Mouse (Mus musculus) lung, adult 2 months (tissue): ENCODE results near the gene Msmo1. TPM values are rescaled to one million over a fixed set of nuclear protein-coding genes. Genes with fewer than 3 reads are reported as not detected.
A peak's percentile ranks its signal among the peaks of the same experiment; 100 is the strongest.

Experiments used
- DNase-seq: peaks from one replicate; pipeline ENCODE4 v3.0.0; 2022
- H3K4me1 ChIP-seq: fragments of 200-500 bp; 2 replicates; pipeline ENCODE4 v1.6.1; 2011; ENCODE audit warnings: low read length; ENCODE audit not compliant: control insufficient read depth, insufficient read depth
- H3K4me3 ChIP-seq: fragments of 200-500 bp; replicated peaks from 2 replicates; pipeline ENCODE3; 2011; ENCODE audit warnings: low read depth, mild to moderate bottlenecking, control low read depth, low read length; ENCODE audit errors: extremely low read depth
- CTCF ChIP-seq: fragments of 200-500 bp; IDR thresholded peaks from 2 replicates; pipeline ENCODE4 v1.5.1; 2011; ENCODE audit warnings: mild to moderate bottlenecking, low read length, control low read depth; ENCODE audit not compliant: insufficient read depth
- POLR2A ChIP-seq: fragments of 200-500 bp; IDR thresholded peaks from 2 replicates; pipeline ENCODE4 v1.6.1; 2011; ENCODE audit warnings: low read depth, mild to moderate bottlenecking, control low read depth, low read length, borderline replicate concordance; ENCODE audit errors: extremely low read depth
- WGBS: fragments of 180-500 bp; shearing (Covaris S2); methylation state at CpG from one replicate; pipeline ENCODE4 v1.1.7; 2018; 5-methylcytosine and 5-hydroxymethylcytosine counted together
- polyA plus RNA-seq: library from polyadenylated mRNA; depleted of rRNA; stranded (reverse); fragments of >200 nt; gene quantifications from 2 replicates; pipeline ENCODE4 v1.2.3, GENCODE M21; 2012

Gene Msmo1
- polyA plus RNA-seq, 1 experiment: 32.2 TPM

GRCm38 (mm10) chr8:64761430-64761829, 27.8 kb upstream of the Msmo1 start:
- Histone ChIP-seq H3K4me3 (no peak overlapping the region), H3K4me1 (peaks cover 3% of the 10 kb centered on the region; the same call in 1 of the 2 replicates)
- TF ChIP-seq CTCF: peak; percentile 74; the same call in 1 of the 2 replicates
- TF ChIP-seq POLR2A: no peak
- no peak for DNase-seq
- 54% methylated on average over 8 of the region's 8 CpGs for WGBS

GRCm38 (mm10) chr8:64757956-64758355, 24.4 kb upstream of the Msmo1 start:
- 94% methylated on average over 15 of the region's 15 CpGs for WGBS
- no peak overlapping the region for H3K4me3 ChIP-seq
- TF ChIP-seq POLR2A: no peak
- TF ChIP-seq CTCF: no peak
- no peak for DNase-seq
- H3K4me1 ChIP-seq: no peaks in the 10 kb centered on the region

GRCm38 (mm10) chr8:64746215-64747058, 12.8 kb upstream of the Msmo1 start:
- DNase-seq: no peak
- TF ChIP-seq CTCF (no peak), POLR2A (no peak)
- H3K4me1 ChIP-seq: no peaks in the 10 kb centered on the region
- no peak overlapping the region for H3K4me3 ChIP-seq
- WGBS: 61% methylated on average over 10 of the region's 10 CpGs

GRCm38 (mm10) chr8:64740547-64741211, 7.1 kb upstream of the Msmo1 start:
- H3K4me1 ChIP-seq: no peaks in the 10 kb centered on the region
- DNase-seq: no peak
- WGBS: 91% methylated on average over 13 of the region's 13 CpGs
- TF ChIP-seq CTCF: no peak
- H3K4me3 ChIP-seq: no peak overlapping the region

GRCm38 (mm10) chr8:64738916-64739315, 5.3 kb upstream of the Msmo1 start:
- no peak for DNase-seq
- Histone ChIP-seq H3K4me1 (no peaks in the 10 kb centered on the region), H3K4me3 (no peak overlapping the region)
- TF ChIP-seq CTCF (no peak), POLR2A (no peak)
- WGBS: 47% methylated on average over 1 of the region's 1 CpGs

- 70% methylated on average over 3 of the region's 3 CpGs for WGBS
- no peak for TF ChIP-seq CTCF
- no peak for TF ChIP-seq POLR2A
- peaks cover 3% of the 10 kb centered on the region; the same call in 1 of the 2 replicates for H3K4me1 ChIP-seq
- no peak for DNase-seq
- H3K4me3 ChIP-seq: no peak overlapping the region
These were observed 3.3 kb upstream of the Msmo1 start for GRCm38 (mm10) chr8:64736767-64737323.

GRCm38 (mm10) chr8:64735161-64735560, 1.6 kb upstream of the Msmo1 start:
- DNase-seq: no peak
- no peak for TF ChIP-seq CTCF
- TF ChIP-seq POLR2A: no peak
- 86% methylated on average over 8 of the region's 8 CpGs for WGBS
- H3K4me1 ChIP-seq: peaks cover 3% of the 10 kb centered on the region; the same call in 1 of the 2 replicates
- no peak overlapping the region for H3K4me3 ChIP-seq

- DNase-seq: no peak
- Histone ChIP-seq H3K4me3 (peak overlapping the region; percentile 82), H3K4me1 (peaks cover 3% of the 10 kb centered on the region; the same call in 1 of the 2 replicates)
- 7% methylated on average over 9 of the region's 9 CpGs for WGBS
- TF ChIP-seq CTCF (no peak), POLR2A (no peak)
These were observed 996 bp downstream of the Msmo1 start for GRCm38 (mm10) chr8:64732596-64732995.

- no peak for TF ChIP-seq CTCF
- no peak for TF ChIP-seq POLR2A
- Histone ChIP-seq H3K4me3 (no peak overlapping the region), H3K4me1 (peaks cover 5% of the 10 kb centered on the region; the same call in 1 of the 2 replicates)
- DNase-seq: no peak
- WGBS: 84% methylated on average over 7 of the region's 7 CpGs
These were observed 5.4 kb downstream of the Msmo1 start for GRCm38 (mm10) chr8:64728156-64728555.

- no peak for DNase-seq
- TF ChIP-seq POLR2A (no peak), CTCF (no peak)
- 57% methylated on average over 4 of the region's 4 CpGs for WGBS
- Histone ChIP-seq H3K4me1 (peaks cover 2% of the 10 kb centered on the region; the same call in 1 of the 2 replicates), H3K4me3 (no peak overlapping the region)
These were observed 7.3 kb downstream of the Msmo1 start for GRCm38 (mm10) chr8:64726190-64726695.
